ENCODE assay signal across 26 mouse cellular contexts in genomic region chr4:133253412-133253811, GRCm38 (mm10). TPM values are rescaled to one million over a fixed set of nuclear protein-coding genes. Genes with fewer than 3 reads are reported as not detected.
DNase-seq lines count a peak whose midpoint lies in the region; ATAC-seq and TF ChIP-seq lines count a peak whose summit lies in the region.
"Had no signal": no experiment of that assay in that cellular context is flagged by ENCODE, and none has a peak within 500 bp of the region (broad histone marks: within the 10 kb centered on the region; RNA-seq: fewer than 3 reads in every experiment).

No protein-coding gene starts in this region.

- peaks cover 22% of the 10 kb centered on the region for H3K4me1 ChIP-seq in intestine, embryonic 15.5 days (replicated peaks)
- H3K4me1 ChIP-seq in intestine, postnatal 0 days (replicated peaks; ENCODE audit: control insufficient read depth, insufficient read depth, low read length), result peaks cover 9% of the 10 kb centered on the region; the same call in 1 of the 2 replicates
- H3K4me1 ChIP-seq in intestine, embryonic 16.5 days (ENCODE audit: control insufficient read depth, insufficient read depth, low read length), result peaks cover 27% of the 10 kb centered on the region

- ATAC-seq in intestine, embryonic 15.5 days, result 0 out of 2 replicates have a peak, but pooled peaks have one; percentile 18
- no peak for ATAC-seq in intestine, postnatal 0 days
- peak; percentile 11; the same call in 1 of the 2 replicates for ATAC-seq in intestine, embryonic 16.5 days
- ATAC-seq: forebrain, embryonic 16.5 days; midbrain, embryonic 16.5 days had no signal

- no peaks in the 10 kb centered on the region for H3K36me3 ChIP-seq in intestine, embryonic 15.5 days
- H3K36me3 ChIP-seq in intestine, postnatal 0 days (ENCODE audit: control insufficient read depth, insufficient read depth), result no peaks in the 10 kb centered on the region
- no peaks in the 10 kb centered on the region for H3K36me3 ChIP-seq in intestine, embryonic 16.5 days (ENCODE audit: control insufficient read depth, insufficient read depth, low read length)
- H3K36me3 ChIP-seq: embryonic facial prominence, embryonic 10.5 days; heart, embryonic 12.5 days; hindbrain, embryonic 10.5 days; limb, embryonic 15.5 days; stomach, embryonic 15.5 days had no signal

- no peaks in the 10 kb centered on the region for H3K9me3 ChIP-seq in intestine, embryonic 15.5 days
- no peaks in the 10 kb centered on the region for H3K9me3 ChIP-seq in intestine, postnatal 0 days (ENCODE audit: control insufficient read depth)
- no peaks in the 10 kb centered on the region for H3K9me3 ChIP-seq in intestine, embryonic 16.5 days (ENCODE audit: control insufficient read depth, low read length)
- H3K9me3 ChIP-seq: embryonic facial prominence, embryonic 10.5 days; heart, embryonic 12.5 days; hindbrain, embryonic 10.5 days; limb, embryonic 15.5 days; stomach, embryonic 15.5 days had no signal

- H3K27me3 ChIP-seq in intestine, embryonic 15.5 days (replicated peaks), result peaks cover 45% of the 10 kb centered on the region
- H3K27me3 ChIP-seq in intestine, postnatal 0 days (replicated peaks; ENCODE audit: control insufficient read depth, insufficient read depth, low read length), result peaks cover 33% of the 10 kb centered on the region
- peaks cover 28% of the 10 kb centered on the region for H3K27me3 ChIP-seq in intestine, embryonic 16.5 days (replicated peaks; ENCODE audit: control insufficient read depth, insufficient read depth, low read length)

- no peak overlapping the region for H3K9ac ChIP-seq in intestine, embryonic 15.5 days
- no peak overlapping the region for H3K9ac ChIP-seq in intestine, postnatal 0 days (ENCODE audit: low read depth, low read length)
- H3K9ac ChIP-seq in intestine, embryonic 16.5 days (ENCODE audit: low read depth, low read length), result no peak overlapping the region
- H3K9ac ChIP-seq: heart, embryonic 12.5 days; limb, embryonic 15.5 days; liver, embryonic 14.5 days; lung, embryonic 14.5 days; stomach, embryonic 15.5 days had no signal

- 48% methylated on average over 12 of the region's 12 CpGs for WGBS in intestine, embryonic 15.5 days
- WGBS in intestine, postnatal 0 days, result 42% methylated on average over 12 of the region's 12 CpGs
- 56% methylated on average over 12 of the region's 12 CpGs for WGBS in intestine, embryonic 16.5 days

- DNase-seq in adrenal gland, postnatal 14 days, result peak; percentile 59
- no peak for DNase-seq in adrenal gland, adult 18-20 months (ENCODE audit: low spot score in 2 of 2)
- peak; percentile 23 to 38 for DNase-seq in kidney, postnatal 4 days
- DNase-seq in kidney, adult 18-20 months, result no peak
- DNase-seq in layer of hippocampus, adult 9-11 months, result no peak
- DNase-seq: cerebellum, adult 8-10 months; gastrocnemius, postnatal 25 days; heart, adult 18-20 months; heart, postnatal 10 days; left cerebral cortex, postnatal 4 days; lung, embryonic 14.5 days; lung, postnatal 4 days had no signal

- H3K27ac ChIP-seq in intestine, embryonic 15.5 days, result no peak overlapping the region
- H3K27ac ChIP-seq in intestine, postnatal 0 days (ENCODE audit: low read depth, low read length), result no peak overlapping the region
- no peak overlapping the region for H3K27ac ChIP-seq in intestine, embryonic 16.5 days (ENCODE audit: low read length)
- H3K27ac ChIP-seq: embryonic facial prominence, embryonic 10.5 days; hindbrain, embryonic 10.5 days; limb, embryonic 15.5 days; liver, embryonic 14.5 days; stomach, embryonic 15.5 days had no signal

- TF ChIP-seq CTCF in intestine, postnatal 0 days (IDR thresholded peaks at IDR 0.05; ENCODE audit: low read depth), result no peak

- H3K4me2 ChIP-seq in intestine, embryonic 15.5 days (replicated peaks), result no peak overlapping the region
- H3K4me2 ChIP-seq in intestine, postnatal 0 days (replicated peaks; ENCODE audit: low read depth), result no peak overlapping the region
- no peak overlapping the region for H3K4me2 ChIP-seq in intestine, embryonic 16.5 days (ENCODE audit: low read depth, low read length)
- H3K4me2 ChIP-seq: heart, embryonic 12.5 days; limb, embryonic 15.5 days; lung, embryonic 14.5 days; stomach, embryonic 15.5 days had no signal

- no peak overlapping the region for H3K4me3 ChIP-seq in intestine, embryonic 15.5 days (replicated peaks)
- H3K4me3 ChIP-seq in intestine, postnatal 0 days (ENCODE audit: low read depth, low read length), result no peak overlapping the region
- H3K4me3 ChIP-seq in intestine, embryonic 16.5 days (ENCODE audit: low read length), result no peak overlapping the region
- H3K4me3 ChIP-seq: embryonic facial prominence, embryonic 10.5 days; heart, embryonic 12.5 days; hindbrain, embryonic 10.5 days; limb, embryonic 15.5 days; myocyte; stomach, embryonic 15.5 days had no signal

RNA-seq across cellular contexts. Expression of gene Sytl1, which starts 9.5 kb away (rescaled TPM):
- 5.3 and 6.2 TPM in 2 replicates for total RNA-seq in adrenal gland, postnatal 14 days (2021)
- total RNA-seq in adrenal gland, adult 18-20 months (2021), result 1 to 10 TPM; 1.2 to 1.5 TPM
- polyA plus RNA-seq in intestine, embryonic 15.5 days (2015; fragmentation: Nextera tagmentation; extraction: Ambion mirVana), result 2.7 and 3.0 TPM in 2 replicates
- polyA plus RNA-seq in intestine, postnatal 0 days (2015; fragmentation: Nextera tagmentation; extraction: Ambion mirVana), result 1.6 and 1.8 TPM in 2 replicates
- polyA plus RNA-seq in intestine, embryonic 16.5 days (2015; fragmentation: Nextera tagmentation; extraction: Ambion mirVana), result 3.0 and 4.0 TPM in 2 replicates

RNA-seq across cellular contexts. Expression of gene Map3k6, which starts 12.8 kb away (rescaled TPM):
- 35.3 and 61.4 TPM in 2 replicates for total RNA-seq in adrenal gland, postnatal 14 days (2021)
- 10 to 100 TPM; 30.7 to 34.2 TPM for total RNA-seq in adrenal gland, adult 18-20 months (2021)
- 3.0 and 3.2 TPM in 2 replicates for polyA plus RNA-seq in intestine, embryonic 15.5 days (2015; fragmentation: Nextera tagmentation; extraction: Ambion mirVana)
- polyA plus RNA-seq in intestine, postnatal 0 days (2015; fragmentation: Nextera tagmentation; extraction: Ambion mirVana), result 1.8 TPM in 2 replicates
- 2.4 and 2.8 TPM in 2 replicates for polyA plus RNA-seq in intestine, embryonic 16.5 days (2015; fragmentation: Nextera tagmentation; extraction: Ambion mirVana)

RNA-seq across cellular contexts. Expression of gene Tmem222, which starts 24.2 kb away (rescaled TPM):
- total RNA-seq in adrenal gland, postnatal 14 days (2021), result 48.7 and 55.0 TPM in 2 replicates
- 10 to 100 TPM; 55.5 to 61.6 TPM for total RNA-seq in adrenal gland, adult 18-20 months (2021)
- 68.7 and 72.2 TPM in 2 replicates for polyA plus RNA-seq in intestine, embryonic 15.5 days (2015; fragmentation: Nextera tagmentation; extraction: Ambion mirVana)
- 52.1 and 52.8 TPM in 2 replicates for polyA plus RNA-seq in intestine, postnatal 0 days (2015; fragmentation: Nextera tagmentation; extraction: Ambion mirVana)
- 69.8 and 75.7 TPM in 2 replicates for polyA plus RNA-seq in intestine, embryonic 16.5 days (2015; fragmentation: Nextera tagmentation; extraction: Ambion mirVana)

RNA-seq across cellular contexts. Expression of gene Gpr3, which starts 41.1 kb away (rescaled TPM):
- 0.19 TPM in 2 replicates for total RNA-seq in adrenal gland, postnatal 14 days (2021)
- 1 to 10 TPM in 1 of 2 experiments, under 1 TPM in 1; 0.26 to 1.2 TPM for total RNA-seq in adrenal gland, adult 18-20 months (2021)
- polyA plus RNA-seq in intestine, embryonic 15.5 days (2015; fragmentation: Nextera tagmentation; extraction: Ambion mirVana), result 0.06 and 0.14 TPM in 2 replicates
- polyA plus RNA-seq in intestine, postnatal 0 days (2015; fragmentation: Nextera tagmentation; extraction: Ambion mirVana), result 0.05 TPM in 1 of 2 replicates, not detected in the other
- 0.05 and 0.24 TPM in 2 replicates for polyA plus RNA-seq in intestine, embryonic 16.5 days (2015; fragmentation: Nextera tagmentation; extraction: Ambion mirVana)
- total RNA-seq: gastrocnemius, postnatal 25 days; heart, adult 18-20 months; megakaryocyte-erythroid progenitor cell, adult 5-6 weeks had no signal
- polyA plus RNA-seq: limb, embryonic 15.5 days; liver, embryonic 14.5 days; lung, embryonic 14.5 days; thymus, postnatal 0 days had no signal

RNA-seq across cellular contexts. Expression of gene Cd164l2, which starts 41.5 kb away (rescaled TPM):
- total RNA-seq in adrenal gland, postnatal 14 days (2021), result 2.4 and 5.0 TPM in 2 replicates
- 1 to 10 TPM; 1.1 to 2.6 TPM for total RNA-seq in adrenal gland, adult 18-20 months (2021)
- polyA plus RNA-seq in intestine, embryonic 15.5 days (2015; fragmentation: Nextera tagmentation; extraction: Ambion mirVana), result 2.7 and 2.8 TPM in 2 replicates
- 0.58 and 0.94 TPM in 2 replicates for polyA plus RNA-seq in intestine, postnatal 0 days (2015; fragmentation: Nextera tagmentation; extraction: Ambion mirVana)
- 1.6 and 2.0 TPM in 2 replicates for polyA plus RNA-seq in intestine, embryonic 16.5 days (2015; fragmentation: Nextera tagmentation; extraction: Ambion mirVana)
- total RNA-seq: gastrocnemius, postnatal 25 days; heart, adult 18-20 months; heart, postnatal 10 days; megakaryocyte-erythroid progenitor cell, adult 5-6 weeks had no signal

Comparison
In these comparisons a context has a peak if more than half of its experiments do, and no peak if none do; other contexts are left out.
1. DNase-seq: peak in adrenal gland, postnatal 14 days (single experiment) and kidney, postnatal 4 days (2 of 2); none in adrenal gland, adult 18-20 months (0 of 2), kidney, adult 18-20 months (single experiment) and layer of hippocampus, adult 9-11 months (single experiment).